In the genomic region with DNA sequence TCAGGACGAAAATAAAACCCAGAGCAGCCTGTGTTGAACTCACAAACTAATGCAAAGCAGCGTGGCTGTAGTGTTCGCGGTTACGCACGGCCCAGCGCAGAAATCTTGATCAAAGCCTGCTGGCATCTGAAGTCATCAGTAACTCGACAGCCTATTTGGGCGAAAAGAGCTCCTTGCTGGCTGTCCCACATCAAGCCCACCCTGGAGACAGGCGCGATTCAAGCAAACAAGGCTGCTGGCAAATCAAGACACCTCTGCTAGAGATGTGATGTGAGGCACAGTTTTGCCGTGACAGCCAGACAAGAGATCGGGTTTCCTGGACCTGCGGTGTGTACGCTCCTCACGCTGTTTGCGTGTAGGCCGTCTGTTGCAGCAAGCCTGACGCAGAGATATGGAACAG, we compare ENCODE assay signal across 17 mouse cellular contexts.
DNase-seq lines count a peak whose midpoint lies in the region; ATAC-seq and TF ChIP-seq lines count a peak whose summit lies in the region.
"Had no signal": no experiment of that assay in that cellular context is flagged by ENCODE, and none has a peak within 500 bp of the region (broad histone marks: within the 10 kb centered on the region; RNA-seq: fewer than 3 reads in every experiment).

No protein-coding gene starts in this region.

- H3K4me1 ChIP-seq in liver, postnatal 0 days (ENCODE audit: insufficient read depth): no peaks in the 10 kb centered on the region; the same call in 1 of the 2 replicates
- no peaks in the 10 kb centered on the region for H3K4me1 ChIP-seq in liver, embryonic 12.5 days
- no peaks in the 10 kb centered on the region for H3K4me1 ChIP-seq in embryonic facial prominence, embryonic 11.5 days (ENCODE audit: control insufficient read depth, insufficient read depth, low read length)
- H3K4me1 ChIP-seq in limb, embryonic 13.5 days: peaks cover 8% of the 10 kb centered on the region
- H3K4me1 ChIP-seq: liver, embryonic 15.5 days; midbrain, embryonic 10.5 days had no signal

- no peaks in the 10 kb centered on the region for H3K36me3 ChIP-seq in liver, postnatal 0 days (replicated peaks; ENCODE audit: insufficient read depth, low read length)
- H3K36me3 ChIP-seq in liver, embryonic 12.5 days: no peaks in the 10 kb centered on the region
- no peaks in the 10 kb centered on the region for H3K36me3 ChIP-seq in embryonic facial prominence, embryonic 11.5 days (replicated peaks; ENCODE audit: control insufficient read depth, insufficient read depth, low read depth, low read length)
- H3K36me3 ChIP-seq in limb, embryonic 13.5 days: no peaks in the 10 kb centered on the region
- H3K36me3 ChIP-seq: hindbrain, embryonic 12.5 days; liver, embryonic 15.5 days; midbrain, embryonic 10.5 days had no signal

- H3K4me3 ChIP-seq in liver, postnatal 0 days (ENCODE audit: low read depth, low read length): no peak overlapping the region
- H3K4me3 ChIP-seq in liver, embryonic 12.5 days: no peak overlapping the region
- no peak overlapping the region for H3K4me3 ChIP-seq in embryonic facial prominence, embryonic 11.5 days (ENCODE audit: low read depth, low read length)
- H3K4me3 ChIP-seq in limb, embryonic 13.5 days: peak overlapping the region; percentile 19; the same call in 1 of the 2 replicates
- H3K4me3 ChIP-seq in layer of hippocampus, adult 2 months: no peak overlapping the region
- H3K4me3 ChIP-seq: hindbrain, embryonic 12.5 days; liver, embryonic 15.5 days; midbrain, embryonic 10.5 days had no signal

- no peaks in the 10 kb centered on the region for H3K9me3 ChIP-seq in liver, postnatal 0 days (ENCODE audit: low read length)
- peaks cover 6% of the 10 kb centered on the region; the same call in 1 of the 2 replicates for H3K9me3 ChIP-seq in liver, embryonic 12.5 days (replicated peaks)
- H3K9me3 ChIP-seq in embryonic facial prominence, embryonic 11.5 days (replicated peaks; ENCODE audit: control insufficient read depth, low read length): no peaks in the 10 kb centered on the region
- H3K9me3 ChIP-seq in limb, embryonic 13.5 days: peaks cover 8% of the 10 kb centered on the region; the same call in 1 of the 2 replicates
- H3K9me3 ChIP-seq: hindbrain, embryonic 12.5 days; liver, embryonic 15.5 days had no signal

- H3K9ac ChIP-seq in liver, postnatal 0 days (replicated peaks): no peak overlapping the region
- H3K9ac ChIP-seq in liver, embryonic 12.5 days: no peak overlapping the region
- H3K9ac ChIP-seq in embryonic facial prominence, embryonic 11.5 days (replicated peaks; ENCODE audit: low read length): no peak overlapping the region
- H3K9ac ChIP-seq in limb, embryonic 13.5 days: peak overlapping the region; percentile 50; the same call in 1 of the 2 replicates
- H3K9ac ChIP-seq: hindbrain, embryonic 12.5 days; liver, embryonic 15.5 days had no signal

- no peak overlapping the region for H3K4me2 ChIP-seq in liver, postnatal 0 days (ENCODE audit: low read depth, low read length)
- H3K4me2 ChIP-seq in liver, embryonic 12.5 days: no peak overlapping the region
- H3K4me2 ChIP-seq in embryonic facial prominence, embryonic 11.5 days (ENCODE audit: low read depth, low read length): no peak overlapping the region
- H3K4me2 ChIP-seq in limb, embryonic 13.5 days (replicated peaks): peak overlapping the region; percentile 48
- H3K4me2 ChIP-seq: hindbrain, embryonic 12.5 days; liver, embryonic 15.5 days had no signal

- H3K27ac ChIP-seq in liver, postnatal 0 days (ENCODE audit: low read depth): no peak overlapping the region
- no peak overlapping the region for H3K27ac ChIP-seq in liver, embryonic 12.5 days
- no peak overlapping the region for H3K27ac ChIP-seq in embryonic facial prominence, embryonic 11.5 days (replicated peaks; ENCODE audit: low read depth, low read length)
- no peak overlapping the region for H3K27ac ChIP-seq in limb, embryonic 13.5 days
- H3K27ac ChIP-seq in layer of hippocampus, adult 2 months: no peak overlapping the region
- H3K27ac ChIP-seq: hindbrain, embryonic 12.5 days; liver, embryonic 15.5 days; midbrain, embryonic 10.5 days; stomach, postnatal 0 days had no signal

- TF ChIP-seq CTCF in liver, postnatal 0 days (IDR thresholded peaks at IDR 0.05; ENCODE audit: low read depth): no peak
- no peak for TF ChIP-seq CTCF in layer of hippocampus, adult 2 months (conservative IDR thresholded peaks at IDR 0.05)

- ATAC-seq in liver, postnatal 0 days: peak; percentile 45
- no peak for ATAC-seq in liver, embryonic 12.5 days
- no peak for ATAC-seq in embryonic facial prominence, embryonic 11.5 days (replicated peaks; ENCODE audit: insufficient number of reproducible peaks, low FRiP score, low TSS enrichment, low read depth)
- ATAC-seq in limb, embryonic 13.5 days (ENCODE audit: low FRiP score, low read depth): no peak
- ATAC-seq: activated CD4-positive, CD25-positive, alpha-beta regulatory T cell, adult 4 months; forebrain, embryonic 16.5 days had no signal

- DNase-seq in liver, postnatal 0 days: peak; percentile 16
- peak; percentile 42 for DNase-seq in embryo, embryonic 10 days (ENCODE audit: low spot score)
- peak; percentile 57 for DNase-seq in embryonic facial prominence, embryonic 11.5 days (ENCODE audit: low spot score)
- DNase-seq in frontal cortex, postnatal 14 days (ENCODE audit: low spot score in 2 of 2): no peak
- DNase-seq in cerebellum, postnatal 25 days: no peak
- no peak for DNase-seq in layer of hippocampus, adult 2 months (ENCODE audit: low spot score in 2 of 2)
- DNase-seq: adrenal gland, postnatal 25 days; cerebellum, adult 9-10 months; thymus, postnatal 14 days had no signal

- TF ChIP-seq EP300 in liver, postnatal 0 days (IDR thresholded peaks at IDR 0.05; ENCODE audit: low read depth): no peak

- H3K27me3 ChIP-seq in liver, postnatal 0 days (ENCODE audit: insufficient read depth, low read length): no peaks in the 10 kb centered on the region
- H3K27me3 ChIP-seq in liver, embryonic 12.5 days (replicated peaks): no peaks in the 10 kb centered on the region
- no peaks in the 10 kb centered on the region for H3K27me3 ChIP-seq in embryonic facial prominence, embryonic 11.5 days (ENCODE audit: control insufficient read depth, insufficient read depth, low read length)
- H3K27me3 ChIP-seq in limb, embryonic 13.5 days: peaks cover 29% of the 10 kb centered on the region
- H3K27me3 ChIP-seq: hindbrain, embryonic 12.5 days; liver, embryonic 15.5 days had no signal

- WGBS in liver, postnatal 0 days (ENCODE audit: insufficient replicate concordance): 54% methylated on average over 19 of the region's 19 CpGs
- 60% methylated on average over 19 of the region's 19 CpGs for WGBS in liver, embryonic 12.5 days (ENCODE audit: insufficient replicate concordance)
- WGBS in embryonic facial prominence, embryonic 11.5 days: 43% methylated on average over 19 of the region's 19 CpGs
- WGBS in limb, embryonic 13.5 days: 21% methylated on average over 19 of the region's 19 CpGs

Comparison
In these comparisons a context has a peak if more than half of its experiments do, and no peak if none do; other contexts are left out.
1. DNase-seq: peak in liver, postnatal 0 days (single experiment), embryo, embryonic 10 days (single experiment) and embryonic facial prominence, embryonic 11.5 days (single experiment); none in frontal cortex, postnatal 14 days (0 of 2), cerebellum, postnatal 25 days (0 of 2) and layer of hippocampus, adult 2 months (0 of 2).